Mouse (Mus musculus) spleen, embryonic (tissue): Measurements from ENCODE around the gene Lgals8.
"Not testable (repeated sequence)": the region's sequence is repeated elsewhere in the genome, so short reads cannot be mapped to it uniquely, and the experiment has no call there.

Experiments used
- CTCF ChIA-PET: fragments of 350-600 bp; sonication (Branson Sonifier 250); formaldehyde crosslinking; loops from one replicate; lab custom pipeline; 2022; lab: Charles Lee

The Lgals8 gene

DNA sequence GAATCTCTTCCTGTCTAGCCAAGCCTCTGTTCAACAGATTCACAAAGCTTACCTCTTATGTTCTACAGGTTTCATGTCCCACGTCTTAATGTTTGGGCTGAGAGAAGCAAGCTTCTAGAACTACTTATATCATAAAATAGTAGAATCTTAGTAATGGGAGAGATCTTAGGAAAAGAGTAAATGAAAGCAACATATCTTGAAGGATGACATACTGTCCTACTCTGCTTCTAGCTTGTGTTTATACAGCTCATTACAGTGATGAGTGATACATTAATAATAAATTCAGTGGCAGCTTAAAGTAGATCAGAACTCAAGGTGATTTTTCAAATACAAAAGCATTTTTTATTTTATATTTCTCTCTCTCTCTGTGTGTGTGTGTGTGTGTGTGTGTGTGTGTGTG lies at the start of gene Lgals8:
Gene Lgals8, minus strand, starts transcription at position 101 of the 400 bp plus-strand sequence.
- CTCF ChIA-PET, result no interaction called here

DNA sequence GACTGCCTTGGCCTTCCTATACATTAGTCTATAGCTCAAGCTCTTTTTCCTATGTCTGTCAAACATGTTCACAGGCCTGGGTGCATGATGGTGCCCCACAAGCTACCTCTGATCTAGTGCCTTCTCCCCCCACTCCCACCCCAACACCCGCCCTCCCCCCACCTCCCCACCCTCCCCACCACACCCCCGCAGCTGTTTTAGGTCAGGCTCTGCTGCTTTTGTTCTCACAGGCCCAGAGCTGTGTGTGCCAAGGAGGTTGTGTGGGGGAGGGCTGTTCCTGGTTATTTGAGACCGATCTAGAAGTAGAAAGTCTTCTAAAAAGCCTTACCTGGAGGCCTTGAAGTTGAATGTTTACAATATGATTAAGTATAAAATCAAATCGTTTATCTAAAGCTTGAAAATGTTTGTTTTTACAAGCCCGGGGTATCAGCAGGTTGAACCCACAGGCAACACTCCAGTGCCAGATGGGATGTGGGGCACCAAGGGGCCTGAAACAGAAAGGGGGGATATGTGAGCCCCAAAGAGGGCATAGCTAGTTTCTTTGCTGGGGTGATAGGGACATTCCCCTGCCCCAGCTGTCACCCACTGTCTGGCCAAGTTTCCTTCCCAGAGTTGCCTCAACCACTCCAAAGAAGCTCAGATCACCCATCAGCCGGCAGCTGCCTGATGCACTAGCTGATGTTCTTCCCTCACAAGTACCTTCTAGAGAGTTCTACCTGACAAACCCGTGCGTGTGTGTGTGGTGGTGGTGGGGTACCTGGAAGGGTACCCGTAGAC lies 46.6 kb upstream of the Lgals8 start:
- CTCF ChIA-PET, result interaction anchor here (1.9 kb wide), 1 partner anchor 8 kb away, joined by 5 read pairs; no protein-coding TSS in a partner anchor

DNA sequence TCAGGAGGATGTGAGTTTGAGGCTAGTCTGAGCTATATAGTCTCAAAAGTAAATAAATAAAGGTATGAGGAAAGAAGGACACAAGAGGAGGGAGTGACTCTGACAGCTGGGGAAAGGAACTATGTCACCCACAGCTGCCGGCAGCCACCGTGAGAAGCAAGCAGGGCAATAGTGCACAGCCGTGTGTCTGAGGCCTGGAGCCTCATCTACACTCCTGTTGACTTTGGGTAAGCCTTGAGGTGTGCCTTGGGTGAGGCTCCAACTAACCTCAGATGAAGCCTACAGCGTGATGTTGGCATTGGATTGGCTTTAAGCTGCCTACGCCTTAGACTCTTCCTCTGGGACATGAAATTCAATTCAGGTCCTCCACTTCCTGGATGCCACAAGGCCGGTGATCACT lies 45.3 kb upstream of the Lgals8 start:
- CTCF ChIA-PET, result interaction anchor here (0.6 to 1.2 kb wide), 2 partner anchors 64 to 983 kb away, joined by 3 read pairs; no protein-coding TSS in a partner anchor

DNA sequence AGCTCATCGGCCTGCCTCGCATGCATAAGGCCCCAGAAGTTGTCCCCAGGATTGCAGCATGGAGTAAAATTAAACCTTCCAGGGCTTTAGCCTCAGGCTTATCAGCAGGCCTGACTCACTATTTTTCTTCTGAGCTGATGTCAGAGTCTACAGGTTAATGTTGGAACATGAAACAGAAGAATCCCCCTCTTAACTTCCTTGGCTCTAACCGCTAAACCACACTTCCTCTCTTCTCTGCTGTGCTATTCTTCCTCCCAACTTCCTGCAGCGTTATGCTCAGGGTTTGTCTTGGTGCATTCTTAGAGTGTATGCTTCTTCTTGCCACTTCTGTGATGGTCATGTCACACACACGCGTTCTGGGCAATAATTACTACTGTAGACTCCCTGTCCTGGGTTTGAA lies 42.7 kb upstream of the Lgals8 start:
- CTCF ChIA-PET, result no interaction called here

DNA sequence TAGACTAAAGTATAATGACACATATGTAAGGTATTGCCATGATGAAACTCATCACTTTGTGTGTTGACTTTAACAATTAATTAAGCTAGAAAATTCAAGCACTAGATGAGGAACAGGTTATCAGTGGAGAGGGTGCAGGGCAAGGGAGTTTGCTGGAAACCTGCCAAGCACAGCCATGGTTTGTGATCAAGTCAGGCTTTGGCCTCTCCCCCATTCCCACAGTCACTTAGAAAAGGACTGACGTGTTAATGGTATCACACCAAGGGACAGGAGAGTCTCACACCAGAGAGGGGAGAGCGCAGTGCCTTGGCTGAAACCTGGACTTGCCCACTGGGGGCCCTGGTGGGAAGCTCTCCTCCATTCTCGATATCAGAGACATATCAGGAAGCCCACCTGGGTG lies 40.6 kb upstream of the Lgals8 start:
- CTCF ChIA-PET, result no interaction called here

DNA sequence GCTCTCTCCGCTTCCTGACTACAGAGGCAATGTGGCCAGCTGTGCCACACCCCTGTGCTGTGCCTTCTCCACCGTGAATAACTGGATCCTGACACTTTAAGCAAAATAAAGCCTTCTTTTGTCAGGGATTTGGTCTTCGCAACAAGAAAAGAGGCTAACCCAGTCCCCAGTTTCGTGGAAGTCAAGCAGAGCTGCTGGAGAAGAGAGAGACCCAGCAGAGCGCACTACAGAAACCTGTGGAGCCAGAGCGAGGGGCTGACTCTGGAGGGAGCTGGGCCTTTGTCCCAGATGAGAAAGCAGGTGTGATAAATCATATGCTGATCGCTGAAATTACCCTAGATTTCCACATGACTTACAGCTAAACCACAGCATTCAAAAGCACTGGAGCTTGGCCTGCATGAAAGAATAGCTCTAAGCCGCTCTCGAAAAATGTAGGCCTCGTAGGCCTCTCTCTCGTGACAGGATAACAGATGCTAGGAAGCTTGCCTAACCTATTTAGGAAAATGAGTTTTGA lies 38.6 kb upstream of the Lgals8 start:
- CTCF ChIA-PET, result interaction anchor here (1.4 kb wide), 1 partner anchor 9 kb away, joined by 5 read pairs; no protein-coding TSS in a partner anchor

DNA sequence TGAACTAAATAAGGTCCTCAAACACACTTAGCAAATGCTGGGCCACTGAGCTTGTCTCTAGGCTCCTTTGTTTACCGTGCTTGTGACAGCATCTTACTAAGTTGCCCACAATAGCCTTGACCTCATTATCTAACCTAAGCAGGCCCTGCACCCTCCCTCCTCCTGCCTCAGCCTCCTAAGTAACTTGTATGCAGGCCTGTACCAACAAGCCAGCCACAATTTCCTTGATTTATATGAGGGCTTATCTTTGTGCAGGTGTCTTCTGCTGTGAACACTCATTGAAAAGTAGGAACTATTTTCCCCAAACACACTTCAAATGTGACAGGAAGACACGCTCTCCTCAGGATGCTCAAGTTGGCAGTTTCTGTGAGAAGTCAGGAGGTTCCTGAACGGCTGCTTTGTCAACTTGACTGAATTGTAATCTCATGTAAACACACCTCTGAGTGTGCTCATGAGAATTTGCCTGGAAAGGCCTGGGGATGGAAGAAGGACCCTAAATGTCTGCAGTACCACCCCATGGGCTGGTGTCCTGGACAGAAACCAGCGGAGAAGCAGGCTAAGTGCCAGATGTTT lies 38.0 kb upstream of the Lgals8 start:
- CTCF ChIA-PET, result interaction anchor here (0.5 kb wide), 1 partner anchor 17 kb away, joined by 6 read pairs; no protein-coding TSS in a partner anchor

DNA sequence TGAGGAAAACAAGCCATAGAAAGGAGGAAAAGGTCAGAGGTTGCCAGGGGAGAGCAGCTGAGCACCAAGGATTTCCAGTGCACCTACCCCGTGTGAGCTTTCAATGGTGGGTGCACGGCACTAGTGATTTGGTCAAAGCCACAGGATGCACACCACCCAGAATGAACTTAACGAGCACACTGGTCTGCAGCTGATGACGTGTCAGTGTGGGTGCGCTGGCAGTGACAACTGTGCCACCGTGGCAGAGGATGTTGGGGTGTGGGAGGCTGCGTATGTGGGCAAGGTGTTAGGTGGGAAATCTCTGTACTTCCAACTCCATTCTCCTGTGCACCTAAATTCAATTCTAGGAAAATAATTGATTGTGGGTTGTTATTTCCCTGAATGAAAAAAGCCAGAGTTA lies 34.4 kb upstream of the Lgals8 start:
- CTCF ChIA-PET, result no interaction called here

DNA sequence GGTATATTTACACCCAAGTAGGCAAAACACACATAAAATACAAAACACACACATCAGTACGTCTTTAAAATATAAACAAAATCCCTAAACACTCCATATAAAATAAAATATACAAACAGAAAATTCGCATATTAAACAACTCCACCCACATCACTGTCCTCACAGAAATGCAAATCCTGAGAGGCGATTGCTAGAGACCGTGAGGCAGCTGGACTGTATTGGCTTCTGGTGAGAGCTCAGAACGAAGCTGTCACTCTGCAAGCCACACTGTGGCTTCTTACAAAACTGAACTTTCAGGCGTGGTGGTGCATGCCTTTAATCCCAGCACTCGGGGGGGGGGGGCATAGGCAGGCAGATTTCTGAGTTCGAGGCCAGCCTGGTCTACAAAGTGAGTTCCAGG lies 33.1 kb upstream of the Lgals8 start:
- CTCF ChIA-PET, result no interaction called here

DNA sequence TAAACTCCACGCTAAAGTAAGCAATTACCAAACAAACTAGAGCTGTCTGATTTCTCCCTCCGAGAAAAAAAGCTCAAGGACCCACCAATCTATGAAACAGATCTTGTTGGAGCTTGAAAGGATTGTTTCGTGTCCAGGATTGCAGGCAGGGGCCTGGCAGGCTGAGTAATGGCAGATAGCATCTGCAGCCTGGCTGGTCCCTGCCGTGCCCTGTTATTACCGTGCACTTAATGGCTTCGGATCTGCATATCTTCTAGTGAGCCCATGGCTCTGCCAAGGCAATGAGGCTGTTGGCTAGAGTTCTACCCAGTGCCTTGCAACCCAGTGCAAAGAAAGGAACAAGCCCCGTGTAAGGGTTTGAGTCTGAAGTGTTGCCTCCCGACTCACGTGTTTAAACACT lies 30.0 kb upstream of the Lgals8 start:
- CTCF ChIA-PET, result no interaction called here

DNA sequence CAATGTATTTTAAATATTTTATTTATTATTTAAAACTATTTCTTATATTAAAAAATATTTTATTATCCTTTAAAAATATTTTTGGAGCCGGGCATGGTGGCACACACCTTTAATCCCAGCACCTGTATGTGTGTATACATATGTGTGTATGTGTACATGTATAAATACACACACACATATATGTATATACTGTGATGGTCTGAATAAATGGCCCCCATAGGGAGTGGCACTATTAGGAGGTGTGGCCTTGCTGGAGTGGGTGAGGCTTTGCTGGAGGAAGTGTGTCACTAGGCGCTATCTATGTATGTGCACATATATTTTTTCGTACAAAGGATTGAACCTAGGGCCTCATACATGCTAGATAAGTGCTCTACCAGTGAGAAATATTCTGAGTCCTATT lies 27.8 kb upstream of the Lgals8 start:
- CTCF ChIA-PET, result no interaction called here

DNA sequence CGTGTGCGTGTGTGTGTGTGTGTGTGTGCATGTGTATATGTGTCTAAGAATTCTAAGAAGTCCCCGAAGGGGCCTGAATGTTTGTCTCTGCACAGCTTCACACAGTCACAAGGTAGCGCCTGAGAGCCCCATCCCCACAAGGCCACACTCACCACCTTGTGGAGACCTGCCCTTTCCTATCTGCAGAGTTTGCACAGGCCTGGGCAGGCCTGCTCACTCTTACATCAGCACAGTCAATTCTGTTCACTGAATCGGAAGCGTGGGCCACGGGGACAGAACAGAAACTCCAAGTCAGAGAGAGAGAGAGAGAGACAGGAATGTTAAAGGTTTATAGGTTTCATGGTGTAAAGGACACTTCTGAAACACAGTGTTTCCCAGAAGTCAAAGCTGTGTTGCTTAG lies 20.9 kb upstream of the Lgals8 start:
- CTCF ChIA-PET, result interaction anchor here (0.7 kb wide), 1 partner anchor 67 kb away, joined by 3 read pairs; no protein-coding TSS in a partner anchor

DNA sequence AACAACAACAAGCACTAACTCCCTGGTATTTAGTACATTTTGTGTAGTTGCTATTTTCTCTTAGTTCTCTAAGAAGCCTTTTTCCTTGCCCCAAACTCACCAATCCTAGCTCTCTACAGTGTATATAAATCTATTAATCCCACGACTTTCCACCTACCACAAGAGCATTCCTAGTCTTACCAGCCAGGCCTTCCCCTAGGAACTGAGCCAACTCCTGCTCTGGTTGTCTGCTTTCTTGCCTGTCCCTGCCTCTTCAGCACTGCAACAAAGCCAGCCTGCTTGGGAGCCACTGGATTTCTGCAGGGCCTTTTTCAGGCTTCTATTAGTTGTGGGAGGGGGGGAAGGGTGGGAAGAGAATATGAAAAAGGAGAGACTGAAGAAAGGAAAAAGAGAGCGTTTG lies 20.5 kb upstream of the Lgals8 start:
- CTCF ChIA-PET, result interaction anchor here (0.7 kb wide), 1 partner anchor 68 kb away, joined by 3 read pairs; no protein-coding TSS in a partner anchor

DNA sequence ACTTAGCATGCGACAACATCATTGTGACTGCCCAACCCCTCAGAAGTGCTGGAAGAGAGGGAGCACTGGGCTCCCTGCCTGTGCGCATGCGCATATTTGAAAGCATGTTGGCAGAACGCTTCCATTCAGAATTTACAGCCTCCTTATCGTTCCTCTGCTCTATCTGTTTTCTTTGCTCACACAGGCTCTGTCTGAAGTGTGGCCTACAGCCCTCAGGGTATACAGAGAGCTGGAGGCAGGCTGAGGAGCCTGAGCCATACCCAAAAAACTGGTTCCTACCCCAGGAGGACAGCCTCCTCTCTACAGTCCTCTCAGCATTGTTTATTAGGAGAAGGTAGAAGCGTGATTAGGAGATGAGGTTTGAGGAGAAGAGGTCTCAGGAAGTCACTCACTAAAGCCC lies 15.1 kb upstream of the Lgals8 start:
- CTCF ChIA-PET, result no interaction called here

DNA sequence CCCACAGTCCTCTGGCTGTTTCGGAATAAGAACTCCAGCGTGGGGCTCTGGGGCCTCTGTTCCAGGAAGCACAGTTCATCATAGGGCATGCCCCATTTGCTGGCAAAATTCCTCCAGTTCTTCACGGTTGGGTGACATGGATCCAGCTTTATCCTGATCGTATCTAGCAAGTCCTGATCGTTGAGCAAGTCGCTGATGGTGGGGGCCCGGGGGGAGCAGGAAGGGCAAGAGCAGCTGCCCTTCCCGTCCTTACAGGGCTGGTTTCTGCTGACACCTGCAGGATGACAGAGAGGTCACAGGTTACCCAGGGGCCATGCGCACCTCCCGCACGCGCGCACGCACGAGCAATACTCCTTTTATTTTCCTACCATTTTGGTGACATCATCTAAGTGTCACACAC lies 13.6 kb upstream of the Lgals8 start:
- CTCF ChIA-PET, result no interaction called here

DNA sequence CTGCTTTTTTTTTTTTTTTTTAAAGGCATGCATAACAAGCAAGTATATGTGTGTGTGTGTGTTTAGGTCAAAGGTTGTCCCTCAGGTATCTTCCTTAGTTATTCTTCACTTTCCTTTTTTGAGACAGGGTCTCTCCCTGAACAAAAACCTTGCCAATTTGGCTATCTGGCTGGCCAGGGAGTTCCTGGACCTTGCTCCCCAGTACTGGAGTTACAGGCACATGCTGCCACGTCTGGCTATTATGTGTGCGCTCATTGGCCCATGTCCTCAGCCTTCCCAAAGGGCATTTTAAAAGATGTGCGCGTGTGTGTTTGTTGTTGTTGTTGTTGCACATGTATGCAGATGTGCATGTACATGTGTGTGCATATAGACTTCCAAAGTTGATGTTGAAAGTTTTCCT lies 12.1 kb upstream of the Lgals8 start:
- CTCF ChIA-PET, result no interaction called here

DNA sequence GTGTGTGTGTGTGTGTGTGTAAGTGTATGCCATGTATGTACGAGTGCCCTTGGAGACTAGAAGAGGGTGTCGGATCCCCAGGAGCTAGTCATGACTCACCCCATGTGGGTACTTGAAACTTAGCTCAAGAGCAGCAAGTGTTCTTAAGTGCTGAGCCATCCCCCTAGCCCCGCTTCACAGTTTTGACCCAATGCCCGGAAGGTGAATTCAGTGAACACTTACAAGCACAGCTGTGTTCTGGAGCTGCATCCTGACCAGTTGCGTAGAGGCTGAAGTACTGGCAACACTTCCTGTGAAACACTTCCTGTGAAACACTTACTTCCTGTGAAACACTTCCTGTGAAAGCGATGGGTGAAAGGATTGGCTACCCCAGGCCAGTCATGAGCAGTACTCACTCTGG lies 10.5 kb upstream of the Lgals8 start:
- CTCF ChIA-PET, result interaction anchor here (0.5 to 2.0 kb wide), 4 partner anchors 52 to 114 kb away, joined by 3 to 9 read pairs (median 4); no protein-coding TSS in a partner anchor

DNA sequence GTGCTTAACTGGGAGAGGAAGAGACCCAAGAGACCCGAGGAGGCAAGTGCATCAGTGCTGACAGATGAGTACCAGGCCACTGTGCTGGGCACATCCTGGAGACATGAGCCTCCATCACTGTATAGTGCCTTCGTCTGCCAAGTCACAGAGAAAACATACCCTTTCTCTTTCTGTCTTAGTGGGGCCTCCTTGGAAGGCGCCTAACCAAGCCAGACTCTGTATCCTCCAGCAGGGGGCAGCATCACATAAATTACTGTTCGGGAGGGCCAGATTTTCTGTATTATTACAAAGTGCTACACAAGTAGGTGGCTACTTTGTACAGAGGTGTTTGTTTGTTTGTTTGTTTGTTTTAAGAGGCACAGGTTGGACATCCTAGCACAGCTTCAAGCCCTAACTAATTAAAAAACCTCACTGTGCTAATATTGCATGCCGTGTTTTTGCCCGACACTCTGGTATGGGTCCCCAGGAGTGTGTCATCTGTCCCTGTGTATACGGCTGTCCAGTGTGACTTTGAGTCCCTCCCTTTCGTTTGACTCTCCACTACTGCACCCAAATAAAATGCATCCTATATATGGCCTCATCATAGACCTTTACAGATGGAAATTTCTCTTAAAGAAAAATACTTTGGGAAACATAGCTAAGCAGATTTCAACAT lies 9.1 kb upstream of the Lgals8 start:
- CTCF ChIA-PET, result interaction anchor here (0.9 to 2.0 kb wide), 4 partner anchors 65 to 206 kb away, joined by 3 to 9 read pairs (median 5); no protein-coding TSS in a partner anchor

DNA sequence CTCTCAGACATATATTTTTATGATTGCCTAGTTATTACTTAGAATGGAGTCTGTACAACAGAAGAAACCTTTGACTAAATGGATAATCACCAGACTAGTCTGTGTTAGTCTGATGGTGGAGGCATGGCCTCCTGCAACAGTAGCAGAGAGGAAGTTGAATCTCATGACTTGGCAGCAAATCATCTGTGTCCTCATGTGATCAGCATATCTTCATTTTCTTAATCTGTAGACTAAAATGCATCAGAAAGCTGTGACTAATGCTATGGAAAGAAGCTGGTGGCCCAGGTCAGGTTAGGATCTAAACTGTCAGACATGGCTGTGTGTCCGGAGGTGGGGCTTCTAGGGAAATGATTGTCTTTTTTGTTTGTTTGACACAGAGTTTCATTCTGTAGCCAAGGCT lies 3.7 kb upstream of the Lgals8 start:
- CTCF ChIA-PET, result no interaction called here

DNA sequence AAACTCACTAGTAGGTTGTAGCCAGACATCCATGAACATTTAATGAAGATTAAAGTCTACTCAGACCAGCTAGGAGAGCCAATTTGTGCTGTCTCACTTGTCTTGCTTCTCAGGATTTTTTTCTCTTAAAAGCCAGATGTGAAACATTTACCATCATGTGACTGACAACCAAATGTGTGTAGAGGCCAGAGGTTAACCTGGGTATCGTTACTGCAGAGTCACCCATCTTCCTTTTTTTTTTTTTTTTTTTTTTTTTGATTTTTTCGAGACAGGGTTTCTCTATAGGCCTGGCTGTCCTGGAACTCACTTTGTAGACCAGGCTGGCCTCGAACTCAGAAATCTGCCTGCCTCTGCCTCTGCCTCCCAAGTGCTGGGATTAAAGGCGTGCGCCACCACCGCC lies 585 bp downstream of the Lgals8 start:
- CTCF ChIA-PET, result not testable (repeated sequence)

DNA sequence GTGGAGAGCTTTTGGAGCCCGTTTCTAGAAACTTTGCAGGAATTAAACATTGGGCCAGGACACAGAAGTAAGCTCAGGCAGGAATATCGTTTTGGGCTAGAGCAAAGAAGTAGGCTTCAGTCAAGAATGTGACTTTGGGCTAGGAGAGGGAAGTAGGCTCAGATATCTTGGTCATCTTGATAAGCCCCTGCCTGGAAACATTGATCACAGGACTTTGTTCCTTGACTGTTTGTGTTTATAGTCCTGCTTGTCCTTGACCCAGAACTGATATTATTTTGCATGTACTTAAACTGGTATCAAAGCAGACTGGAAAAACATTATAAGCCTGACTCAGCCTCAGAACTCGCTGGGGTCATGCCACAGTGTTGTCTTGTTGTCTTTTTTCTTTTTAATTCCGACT lies 2.1 kb downstream of the Lgals8 start:
- CTCF ChIA-PET, result interaction anchor here (0.6 to 1.1 kb wide), 3 partner anchors 97 to 254 kb away, joined by 3 to 7 read pairs (median 4); no protein-coding TSS in a partner anchor

DNA sequence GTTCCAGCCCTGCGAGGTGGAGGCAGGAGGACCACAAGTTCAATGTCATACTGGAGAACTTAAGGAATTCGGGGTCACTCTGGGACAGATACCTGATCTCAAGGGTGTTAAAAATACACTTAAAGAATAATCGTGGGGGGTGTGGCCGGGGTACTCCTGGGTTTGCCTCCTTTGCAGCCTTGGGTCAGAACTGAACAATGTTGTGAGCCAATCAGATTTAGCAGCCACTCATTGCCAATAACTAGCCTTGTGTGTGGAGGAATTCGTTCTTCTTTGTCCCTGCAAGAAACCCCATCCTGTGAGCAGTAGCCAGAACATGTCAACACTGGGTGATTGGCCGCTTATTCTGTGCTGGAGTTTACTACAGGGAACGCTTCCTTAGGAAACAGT lies 3.0 kb downstream of the Lgals8 start:
- CTCF ChIA-PET, result interaction anchor here (1.1 kb wide), 1 partner anchor 107 kb away, joined by 4 read pairs; no protein-coding TSS in a partner anchor
